Mouse (Mus musculus): Measurements from ENCODE around the gene Rbak.
"Not testable (repeated sequence)": the region's sequence is repeated elsewhere in the genome, so short reads cannot be mapped to it uniquely, and the experiment has no call there.

Rbak gene

DNA sequence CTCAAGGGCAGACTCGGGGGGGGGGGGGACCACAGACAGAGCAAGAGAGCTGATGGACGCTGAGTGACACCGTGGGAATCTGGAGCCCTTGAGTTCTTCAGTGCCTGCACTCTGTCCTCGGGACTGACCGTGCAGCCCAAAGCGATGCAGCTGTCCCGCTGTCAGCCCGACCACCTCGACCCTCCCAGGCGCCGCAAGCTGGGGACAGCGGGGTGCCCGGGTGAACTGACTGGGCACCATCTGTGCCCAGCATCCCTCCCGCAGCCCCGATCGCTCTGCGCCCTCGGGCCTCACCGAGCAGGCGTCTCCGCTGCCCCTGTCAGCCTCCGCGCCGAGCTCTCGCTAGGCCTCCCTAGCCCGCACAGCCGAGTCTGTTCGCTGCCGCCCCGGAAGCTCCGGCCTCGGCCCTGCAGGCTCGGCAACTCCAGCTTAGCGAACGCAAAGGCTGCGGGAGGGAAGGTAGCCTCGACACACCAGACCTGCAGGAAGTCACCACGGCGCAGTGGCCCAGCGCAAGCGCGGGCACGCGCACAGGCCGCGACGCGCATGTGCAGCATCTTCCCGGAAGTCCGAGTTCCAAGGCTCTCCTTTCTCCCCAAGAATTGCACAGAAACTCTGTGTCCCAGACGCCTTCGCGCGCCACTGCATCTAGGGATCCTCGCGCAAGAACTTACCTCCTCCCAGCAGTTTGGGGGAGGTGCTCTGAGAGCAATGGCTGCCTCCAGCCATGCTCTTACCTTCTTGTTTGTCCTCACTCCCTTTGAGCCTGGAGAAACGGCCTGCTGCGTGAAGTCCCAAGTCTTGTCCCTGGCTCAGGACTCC is at the start of gene Rbak, which contains the start of gene Spdye4b:
Rbak (minus strand) TSS at position 521 of the 822 bp plus-strand sequence.
Spdye4b (plus strand) TSS at position 763 of the 822 bp plus-strand sequence.
- DNase-seq = peak; percentile 96

DNA sequence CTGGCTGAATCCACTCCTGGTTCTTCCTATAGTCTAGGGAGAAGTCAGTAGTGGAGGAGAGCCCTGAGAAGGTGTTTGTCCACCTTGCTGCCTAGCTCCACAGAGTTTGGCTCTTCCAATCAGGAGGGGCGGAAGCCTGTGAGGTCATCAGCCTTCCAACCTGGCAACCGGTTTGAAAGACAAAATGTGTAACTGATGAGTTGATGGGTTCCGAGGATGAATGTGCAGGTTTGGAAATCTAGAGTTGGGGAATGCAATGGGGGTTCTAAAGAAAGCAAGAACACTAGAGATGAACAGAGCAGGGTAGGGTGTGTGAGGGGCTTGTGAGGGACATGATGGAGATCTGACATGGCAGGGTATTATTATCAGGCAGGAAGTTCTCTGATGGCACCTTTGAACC is 46.2 kb upstream of the Rbak start, which contains the start of gene Spdye4a:
Spdye4a (minus strand) TSS at position 101 of the 400 bp plus-strand sequence.
- no peak for DNase-seq

DNA sequence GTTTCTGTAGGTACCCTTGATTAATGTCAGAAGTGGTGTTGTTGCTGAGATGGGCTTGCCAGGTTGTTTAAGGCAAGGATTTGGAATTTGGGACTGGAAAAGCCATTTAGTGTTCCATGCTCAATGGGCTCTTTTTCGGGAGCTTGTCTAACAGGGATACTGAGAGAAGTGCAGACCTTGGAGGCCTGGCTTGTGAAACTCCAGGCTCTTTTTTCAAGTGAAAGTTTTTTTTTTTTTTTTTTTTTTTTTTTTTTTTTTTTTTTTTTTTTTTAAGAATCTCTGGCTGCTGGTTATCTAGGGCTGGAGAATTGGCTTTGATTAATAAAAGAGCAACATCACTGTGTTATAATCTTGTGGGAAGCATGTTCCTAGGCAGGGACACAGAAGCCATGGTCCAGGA is 41.7 kb upstream of the Rbak start:
- DNase-seq = no peak

DNA sequence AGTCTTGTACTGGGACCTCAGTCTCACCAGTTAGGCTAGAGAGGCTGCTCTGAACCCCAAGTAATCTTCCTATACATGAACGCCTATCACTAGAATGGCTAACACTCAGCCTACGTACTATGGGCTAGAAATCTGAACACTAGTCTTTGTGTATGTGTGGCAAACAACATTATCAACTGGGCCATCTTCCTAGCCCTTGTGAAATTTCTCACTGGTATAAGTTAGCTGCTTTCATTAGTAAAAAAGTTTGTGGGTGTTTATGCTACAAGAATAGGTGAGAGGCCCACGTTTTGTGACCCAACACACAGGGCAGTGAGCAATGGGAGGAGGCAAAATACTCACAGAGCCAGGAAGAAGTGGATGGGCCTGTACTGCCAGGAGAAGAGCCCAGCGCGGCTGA is 40.4 kb upstream of the Rbak start:
- no peak for DNase-seq

DNA sequence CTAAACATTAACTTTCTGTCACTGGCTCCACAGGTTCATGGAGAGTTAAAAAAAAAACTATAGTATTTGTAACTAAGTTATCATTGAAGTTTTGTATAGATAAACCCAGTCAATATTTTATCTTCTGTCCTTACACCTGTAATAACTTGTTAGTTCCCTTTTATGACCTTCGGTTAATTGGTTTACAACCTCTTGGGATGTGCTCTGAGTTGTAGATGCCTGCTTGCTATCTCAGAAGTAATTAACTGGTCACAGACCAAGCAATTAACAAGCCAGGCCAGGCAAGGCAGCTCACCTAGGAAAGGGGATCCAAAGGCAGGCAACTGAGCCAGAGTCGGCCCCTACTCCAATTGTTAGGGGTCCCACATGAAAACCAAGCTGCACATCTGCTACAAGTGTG is 33.3 kb upstream of the Rbak start:
- no peak for DNase-seq

DNA sequence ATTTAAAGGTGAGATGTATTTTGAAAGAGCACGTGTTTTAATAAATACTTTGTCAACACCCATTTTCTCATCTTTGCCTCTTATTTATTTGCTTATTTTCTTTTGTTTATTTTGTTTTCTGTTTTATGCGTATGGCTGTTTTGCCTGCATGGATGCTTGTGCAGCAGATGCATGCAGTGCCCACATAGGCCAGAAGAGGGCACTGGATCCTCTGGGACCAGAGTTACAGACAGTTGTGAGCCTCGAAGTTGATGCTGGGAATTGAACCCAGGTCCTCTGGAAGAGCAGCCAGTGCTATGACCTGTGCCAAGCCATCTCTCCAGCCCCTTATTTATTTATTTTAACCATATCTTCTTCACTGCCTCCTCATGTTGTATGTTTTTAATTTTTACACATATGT is 24.4 kb upstream of the Rbak start:
- DNase-seq = no peak

DNA sequence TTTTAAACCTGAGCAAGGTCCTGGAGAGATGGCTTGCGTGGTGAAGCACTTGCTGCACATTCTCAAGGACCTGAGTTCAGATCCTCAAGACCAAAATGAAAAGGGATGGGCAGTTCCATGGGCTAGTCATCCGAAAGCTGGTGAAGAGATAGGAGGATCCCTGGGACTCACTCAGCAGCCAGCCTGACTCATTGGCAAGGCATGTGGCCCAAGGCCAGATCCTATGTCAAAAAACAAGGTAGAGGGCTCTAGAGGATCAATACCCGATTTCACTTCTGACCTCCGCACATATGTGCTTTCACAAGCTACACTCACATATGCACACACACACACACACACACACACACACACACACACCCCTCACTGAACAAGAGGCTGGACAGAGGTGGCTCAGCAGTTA is 15.9 kb upstream of the Rbak start:
- DNase-seq = no peak

DNA sequence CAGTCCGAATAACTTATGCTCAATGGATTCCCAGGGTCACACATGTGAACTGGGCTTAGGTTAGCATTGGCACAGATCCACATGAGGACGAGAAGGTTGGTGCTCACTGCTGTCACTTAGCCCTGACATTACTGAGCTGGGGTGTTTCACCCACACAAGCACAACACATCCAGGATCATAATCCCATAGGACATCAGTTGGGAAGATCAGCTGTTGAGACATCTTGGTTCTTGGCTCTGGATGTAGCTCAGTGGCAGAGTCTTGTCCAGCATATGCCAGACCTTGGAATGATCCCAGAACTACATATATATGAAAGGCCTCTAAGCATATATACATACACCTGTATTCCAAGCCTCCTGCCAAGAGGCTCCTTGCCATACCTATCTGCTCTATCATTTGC is 14.6 kb upstream of the Rbak start:
- no peak for DNase-seq

DNA sequence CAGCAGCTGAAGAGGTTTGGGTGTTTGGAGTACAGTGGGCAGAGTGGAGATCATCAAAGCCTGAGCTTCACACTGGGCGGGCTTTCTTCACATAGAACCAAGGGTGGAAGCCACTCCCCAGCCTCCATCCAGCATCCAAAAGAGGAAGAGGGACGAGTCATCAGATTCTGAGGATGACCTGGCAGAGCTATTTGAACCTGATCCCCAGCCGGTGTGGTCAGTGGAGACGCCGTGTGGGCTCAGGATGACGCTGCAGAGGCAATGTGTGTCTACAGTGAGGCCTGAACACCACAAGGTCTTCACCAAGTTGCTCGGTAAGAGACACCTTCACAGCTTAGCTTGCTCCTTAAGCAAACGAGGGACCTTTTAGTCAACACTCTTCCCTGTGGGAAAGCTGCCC is 14.2 kb upstream of the Rbak start:
- not testable (repeated sequence) for DNase-seq

DNA sequence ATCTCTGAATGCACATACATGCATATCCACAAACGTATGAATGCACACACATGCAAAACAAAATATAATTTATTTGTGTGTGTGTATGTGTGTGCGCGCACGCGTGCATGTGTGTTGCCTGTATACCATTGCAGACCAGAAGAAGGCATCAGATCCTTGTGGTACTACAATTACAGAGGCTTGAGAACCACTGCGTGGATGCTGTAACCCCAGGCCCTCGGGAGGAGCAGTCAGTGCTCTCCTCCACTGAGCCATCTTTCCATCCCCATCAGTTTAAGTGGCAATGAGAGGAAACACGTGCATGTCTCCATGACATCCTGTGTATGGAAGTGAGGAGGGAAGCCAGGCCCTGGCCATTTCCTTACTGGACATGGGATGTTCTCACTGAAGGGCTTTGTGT is 12.2 kb upstream of the Rbak start:
- no peak for DNase-seq

DNA sequence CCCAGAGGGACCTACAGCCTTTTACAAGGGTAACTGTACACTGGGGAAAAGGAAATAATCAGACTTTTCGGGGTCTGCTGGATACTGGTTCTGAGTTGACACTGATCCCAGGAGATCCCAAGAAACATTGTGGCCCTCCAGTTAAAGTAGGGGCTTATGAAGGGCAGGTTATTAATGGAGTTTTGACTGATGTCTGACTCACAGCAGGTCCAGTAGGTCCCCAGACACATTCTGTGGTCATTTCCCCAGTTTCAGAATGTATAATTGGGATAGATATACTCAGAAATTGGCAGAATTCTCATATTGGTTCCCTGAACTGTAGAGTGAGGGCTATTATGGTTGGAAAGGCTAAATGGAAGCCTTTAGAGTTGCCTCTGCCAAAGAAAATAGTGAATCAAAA is 7.4 kb upstream of the Rbak start:
- not testable (repeated sequence) for DNase-seq

DNA sequence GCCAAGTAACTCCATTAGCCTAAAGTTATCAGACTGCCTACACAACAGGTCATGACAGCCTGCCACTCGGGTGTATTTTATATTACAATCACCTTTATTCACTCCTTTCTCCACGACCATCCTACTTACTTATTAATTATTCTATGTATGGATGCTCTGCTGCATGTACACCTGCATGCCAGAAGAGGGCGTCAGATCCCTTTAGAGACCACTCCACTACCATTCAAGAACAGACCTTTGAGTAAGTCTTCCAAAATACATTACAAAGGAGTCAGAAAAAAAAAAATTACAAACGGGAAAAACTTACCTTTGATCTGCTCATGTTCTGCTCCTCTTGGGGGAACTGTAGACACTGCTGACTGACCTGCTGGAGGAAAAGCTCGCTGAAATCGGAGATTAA is 1.4 kb downstream of the Rbak start:
- peak; percentile 50 for DNase-seq

DNA sequence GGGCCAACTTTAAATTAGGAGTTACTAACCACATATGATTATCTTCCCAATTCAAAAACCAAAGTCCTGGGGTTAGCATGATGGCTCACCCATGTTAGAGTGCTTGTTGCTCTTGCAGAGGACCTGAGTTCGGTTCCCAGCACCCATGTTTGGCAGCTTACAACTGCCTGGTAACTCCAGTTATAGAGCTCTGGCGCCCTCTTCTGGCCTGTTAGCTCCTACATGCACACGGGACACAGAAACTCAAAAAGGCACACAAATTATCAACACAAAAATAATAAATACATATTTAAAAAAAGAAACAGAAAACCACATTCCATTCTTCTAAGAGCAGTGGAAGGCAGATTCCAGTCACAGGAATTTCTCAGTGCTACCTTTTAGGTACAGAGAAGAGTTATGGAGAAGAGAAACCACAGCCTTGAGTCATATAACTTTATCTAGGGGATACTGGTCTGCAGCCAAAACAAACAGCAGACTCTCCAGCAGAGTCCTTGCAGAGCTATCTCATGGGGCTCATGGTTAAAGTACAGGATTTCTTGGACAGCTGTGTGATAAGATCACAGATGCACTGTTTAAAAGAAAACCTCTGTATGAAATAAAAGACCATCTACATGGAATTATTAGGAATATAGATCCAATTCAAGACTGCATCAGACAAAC is 2.9 kb downstream of the Rbak start:
- no peak for DNase-seq

DNA sequence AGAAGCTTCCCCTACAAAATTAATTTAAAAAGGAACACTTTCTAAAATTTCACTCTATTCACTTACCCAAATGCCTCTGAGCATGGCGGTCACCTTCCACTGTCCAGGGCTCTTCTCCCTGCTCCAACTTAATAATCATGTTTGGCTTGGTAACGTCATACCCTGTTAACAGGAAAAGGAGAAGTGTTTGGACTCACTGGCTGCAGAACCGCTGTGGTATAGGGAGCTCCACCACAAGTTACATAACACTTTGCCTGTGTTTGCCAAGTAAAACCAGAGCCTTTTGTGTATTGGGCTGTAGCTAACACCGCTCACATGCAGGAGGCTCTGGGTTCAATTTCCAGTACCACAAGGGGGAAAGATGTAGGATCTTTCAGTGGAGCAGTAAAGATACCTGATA is 4.6 kb downstream of the Rbak start:
- DNase-seq = no peak

DNA sequence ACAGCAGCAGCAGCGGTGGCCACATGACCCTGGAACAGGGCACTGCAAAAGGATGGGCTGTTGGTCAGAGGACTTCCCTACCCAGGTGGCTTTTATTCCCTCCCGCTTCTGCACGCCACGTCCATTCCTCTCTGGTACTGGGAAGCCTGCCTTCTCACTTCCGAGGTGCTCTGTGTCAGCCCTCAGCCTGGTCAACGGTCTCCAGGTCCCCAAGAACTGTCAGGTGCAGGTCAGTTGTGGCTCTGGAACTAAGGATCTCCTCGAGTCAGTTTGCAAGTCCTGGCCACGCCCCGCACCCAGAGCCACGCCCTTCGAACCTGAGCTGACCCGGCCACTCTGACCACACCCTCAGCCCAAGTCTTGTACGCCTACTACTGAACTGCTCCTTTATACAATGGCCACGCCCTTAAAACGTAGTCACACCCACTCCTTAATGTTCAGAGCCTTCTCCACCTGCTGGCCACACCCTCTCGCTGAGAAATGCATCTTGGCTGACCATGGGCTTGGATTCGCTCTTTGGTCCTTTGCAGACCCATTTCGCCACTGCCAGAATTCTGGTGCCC is 15.0 kb downstream of the Rbak start:
- DNase-seq = no peak

DNA sequence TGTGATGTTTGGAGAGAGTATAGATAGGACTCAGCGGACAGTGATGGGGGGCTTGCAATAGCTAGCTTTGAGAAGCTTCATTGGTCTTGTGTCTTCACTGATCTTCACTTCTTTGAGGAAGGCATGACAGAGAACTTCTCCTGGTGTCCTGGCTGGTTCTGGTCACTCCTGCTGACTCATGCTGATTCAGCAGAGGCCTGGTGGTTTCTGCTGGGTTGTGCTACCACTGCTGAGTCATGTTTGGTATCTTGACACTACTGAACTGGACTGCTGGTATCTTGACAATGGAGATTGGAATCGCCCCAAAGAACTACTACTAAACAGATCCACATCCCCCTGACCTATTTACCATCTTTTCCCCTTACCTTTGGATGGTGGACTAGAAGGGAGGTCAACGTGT is 25.0 kb downstream of the Rbak start:
- no peak for DNase-seq

DNA sequence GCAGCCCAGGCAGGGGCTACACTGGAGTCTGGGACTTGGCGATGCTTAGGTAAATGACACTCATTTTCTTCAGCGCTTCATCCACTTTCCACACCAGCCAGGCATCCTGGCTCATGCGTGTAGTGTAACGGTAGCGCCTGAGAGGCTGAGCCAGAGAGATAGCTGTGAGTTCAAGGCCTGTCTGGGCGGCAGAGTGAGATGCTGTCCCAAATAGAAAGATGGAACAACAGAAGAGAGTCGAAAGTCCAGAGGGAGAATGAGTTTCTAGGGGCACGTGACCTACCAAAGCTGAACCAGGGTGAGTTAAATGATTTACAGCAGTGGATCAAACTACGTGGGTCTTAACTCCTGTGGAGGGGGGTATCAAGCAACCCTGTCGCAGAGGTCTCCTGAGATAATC is 26.8 kb downstream of the Rbak start:
- no peak for DNase-seq

DNA sequence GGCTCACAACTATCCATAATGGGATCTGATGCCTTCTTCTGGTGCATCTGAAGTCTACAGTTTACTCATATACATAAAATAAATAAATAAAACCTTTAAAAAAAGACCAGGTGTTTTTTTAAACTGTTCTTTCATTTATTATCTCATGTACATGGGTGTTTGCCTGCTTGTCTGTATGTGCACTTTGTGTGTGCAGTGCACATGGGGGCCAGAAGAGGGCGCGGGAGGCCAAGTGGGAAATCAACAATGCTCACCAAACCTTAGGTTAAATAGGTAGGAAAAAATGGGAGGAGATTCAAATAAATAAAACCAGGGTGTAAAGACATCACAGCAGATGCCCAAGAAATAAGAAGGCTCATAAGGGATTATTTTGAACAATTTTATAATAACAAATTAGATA is 30.5 kb downstream of the Rbak start:
- no peak for DNase-seq

DNA sequence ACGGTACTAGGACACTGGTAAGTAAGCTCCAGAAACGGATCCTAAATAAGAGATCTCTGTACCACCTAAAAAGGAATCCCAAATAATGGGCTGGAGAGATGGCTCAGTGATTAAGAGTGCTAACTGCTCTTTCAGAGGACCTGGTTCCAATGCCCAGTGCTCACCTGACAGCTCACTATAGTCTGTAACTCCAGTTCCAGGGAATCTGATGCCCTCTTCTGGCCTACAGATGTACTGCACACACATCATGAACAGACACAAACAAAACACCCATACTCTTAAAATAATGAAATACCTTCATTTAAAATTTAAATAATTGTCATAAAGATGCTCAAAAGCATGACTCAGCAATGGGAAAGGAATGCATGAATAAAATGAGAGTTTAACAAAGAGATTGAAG is 31.0 kb downstream of the Rbak start:
- DNase-seq = no peak

DNA sequence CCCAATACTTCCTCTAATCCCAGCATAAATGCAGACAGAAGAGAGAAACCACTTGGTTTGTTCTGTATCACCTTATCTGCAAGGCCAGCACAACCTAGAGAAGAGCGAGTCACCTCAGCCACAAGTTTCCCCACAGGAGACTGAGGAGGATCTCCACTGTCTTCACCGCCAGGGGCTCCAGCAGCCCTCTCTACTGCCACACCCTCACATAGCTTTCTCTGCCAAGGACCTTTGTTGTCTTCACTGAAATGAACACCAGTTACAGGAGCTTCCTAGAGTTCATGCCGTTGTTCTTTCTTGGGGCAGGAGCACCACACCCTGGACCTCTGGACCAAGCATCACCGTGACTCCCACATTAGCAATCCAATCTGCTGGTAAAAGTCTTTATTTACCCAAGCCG is 31.9 kb downstream of the Rbak start:
- no peak for DNase-seq

DNA sequence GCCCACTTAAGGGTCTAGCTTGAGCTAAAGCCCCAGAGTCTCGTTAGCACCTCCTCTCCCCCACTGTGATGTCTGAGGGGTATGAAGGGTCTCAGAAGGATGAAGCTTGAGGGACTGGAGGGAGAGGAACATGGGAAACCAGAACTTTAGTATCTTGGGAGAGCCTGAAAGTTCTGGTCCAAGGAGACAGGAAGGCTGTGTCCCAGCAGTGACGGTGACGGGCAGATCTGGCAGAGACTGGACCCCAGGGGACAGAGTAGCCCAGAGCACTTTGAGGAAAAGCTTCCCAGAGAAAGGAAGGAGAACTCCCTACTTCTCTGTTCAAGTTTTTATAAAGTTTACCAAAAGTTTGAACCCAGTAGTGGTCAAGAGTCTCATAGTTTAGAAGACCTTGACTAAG is 33.1 kb downstream of the Rbak start, which contains the start of gene Olfr718-ps1:
Olfr718-ps1 (minus strand) TSS at position 101 of the 400 bp plus-strand sequence.
- DNase-seq = no peak

DNA sequence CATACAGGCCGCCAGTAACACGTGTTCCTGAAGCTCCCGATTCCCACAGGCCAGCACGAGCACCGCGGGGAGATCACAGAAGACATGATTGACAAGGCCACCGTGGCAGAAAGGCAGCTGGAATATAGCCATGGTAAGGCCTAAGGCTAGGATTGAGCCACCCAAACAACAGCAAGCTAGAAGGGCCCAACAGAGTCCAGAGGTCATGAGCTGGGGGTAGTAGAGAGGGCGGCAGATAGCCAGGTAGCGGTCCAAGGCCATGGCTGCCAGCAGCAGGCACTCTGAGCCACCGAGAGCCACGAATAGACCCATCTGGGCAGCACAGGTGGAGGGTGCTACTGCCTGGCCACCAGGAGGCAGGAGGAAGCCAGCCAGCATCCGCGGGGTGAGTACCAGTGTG is 43.0 kb downstream of the Rbak start:
- no peak for DNase-seq

DNA sequence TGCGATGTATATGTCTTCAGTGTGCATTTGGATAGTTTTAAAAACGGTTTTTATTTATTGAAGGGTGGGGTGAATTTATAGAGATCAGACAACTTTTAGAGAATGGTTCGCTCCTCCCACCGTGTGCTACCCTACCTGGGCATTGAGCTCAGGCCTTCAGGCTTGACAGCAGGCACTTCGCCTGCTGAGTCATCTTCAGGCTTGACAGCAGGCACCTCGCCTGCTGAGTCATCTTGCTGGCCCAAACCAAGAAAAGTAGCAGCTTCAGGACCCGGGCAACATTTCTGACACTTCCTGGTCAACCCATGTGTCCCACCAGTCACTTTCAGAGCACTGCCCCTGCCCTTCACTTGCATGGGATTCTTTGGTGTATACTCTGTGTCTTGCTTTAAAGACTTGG is 45.5 kb downstream of the Rbak start:
- no peak for DNase-seq

Measured in cerebellum, adult 9-10 months (tissue).